Comparison of ENCODE assay signal across 6 mouse cellular contexts in genomic region chr11:23359687-23360235, GRCm38 (mm10). TPM values are rescaled to one million over a fixed set of nuclear protein-coding genes. Genes with fewer than 3 reads are reported as not detected.
DNase-seq lines count a peak whose midpoint lies in the region; ATAC-seq and TF ChIP-seq lines count a peak whose summit lies in the region.
"Not testable (repeated sequence)": the region's sequence is repeated elsewhere in the genome, so short reads cannot be mapped to it uniquely, and the experiment has no call there.

No protein-coding gene starts in this region.

- not testable (repeated sequence) for H3K9ac ChIP-seq in MEL (ENCODE audit: control insufficient read depth, low read depth, low read length, poor library complexity, severe bottlenecking); heart, embryonic 12.5 days; heart, embryonic 16.5 days (ENCODE audit: low read length); liver, embryonic 12.5 days

- H3K27me3 ChIP-seq in MEL (ENCODE audit: control insufficient read depth in 1 of 2, insufficient read depth in 2 of 2, low read length in 2 of 2); heart, embryonic 10.5 days (ENCODE audit: insufficient read depth, poor library complexity, severe bottlenecking); heart, embryonic 12.5 days (replicated peaks); heart, embryonic 16.5 days (ENCODE audit: control insufficient read depth, insufficient read depth, low read length); liver, embryonic 12.5 days (replicated peaks): not testable (repeated sequence)

- H3K4me1 ChIP-seq in MEL (ENCODE audit: control insufficient read depth in 1 of 2, insufficient read depth in 2 of 2, low read length in 2 of 2); heart, embryonic 10.5 days; heart, embryonic 12.5 days (replicated peaks); heart, embryonic 16.5 days (ENCODE audit: control insufficient read depth, insufficient read depth, low read length); liver, embryonic 12.5 days: not testable (repeated sequence)

- TF ChIP-seq CTCF in MEL (IDR thresholded peaks at IDR 0.05 in 2 of 3, conservative IDR thresholded peaks at IDR 0.05 in 1 of 3; ENCODE audit: control insufficient read depth in 1 of 3, insufficient read depth in 1 of 3, low read depth in 2 of 3, low read length in 3 of 3, poor library complexity in 1 of 3, severe bottlenecking in 1 of 3), result not testable (repeated sequence)

- not testable (repeated sequence) for H3K4me2 ChIP-seq in heart, embryonic 12.5 days; heart, embryonic 16.5 days (ENCODE audit: low read depth, low read length); liver, embryonic 12.5 days

- 22% methylated on average over 1 of the region's 1 CpGs for WGBS in heart, embryonic 10.5 days
- 10% methylated on average over 1 of the region's 1 CpGs for WGBS in heart, embryonic 12.5 days
- WGBS in heart, embryonic 16.5 days, result 18% methylated on average over 1 of the region's 1 CpGs
- 44% methylated on average over 1 of the region's 1 CpGs for whole genome bisulfite sequencing in liver, embryonic 12.5 days (ENCODE audit: insufficient replicate concordance)

- H3K27ac ChIP-seq in MEL (ENCODE audit: control insufficient read depth, low read depth, low read length); heart, embryonic 10.5 days; liver, embryonic 12.5 days: not testable (repeated sequence)
- H3K27ac ChIP-seq in heart, embryonic 12.5 days (ENCODE audit: poor library complexity, severe bottlenecking), result peak overlapping the region; percentile 54; the same call in 1 of the 2 replicates
- H3K27ac ChIP-seq in heart, embryonic 16.5 days (ENCODE audit: low read length), result peak overlapping the region; percentile 53

- not testable (repeated sequence) for ATAC-seq in heart, embryonic 12.5 days (ENCODE audit: insufficient number of reproducible peaks, low FRiP score); heart, embryonic 16.5 days (replicated peaks; ENCODE audit: extremely low read depth, insufficient read depth, low FRiP score)
- ATAC-seq in liver, embryonic 12.5 days, result 0 out of 2 replicates have a peak, but pooled peaks have one; percentile 40
- ATAC-seq in megakaryocyte progenitor cell, adult 5-6 weeks (replicated peaks; ENCODE audit: poor library complexity), result peak; percentile 42

- peaks cover 5 to 50% of the 10 kb centered on the region in 2 experiments for H3K36me3 ChIP-seq in MEL (ENCODE audit: control insufficient read depth in 1 of 2, insufficient read depth in 2 of 2, low read length in 2 of 2)
- peaks cover 50% of the 10 kb centered on the region for H3K36me3 ChIP-seq in heart, embryonic 10.5 days
- H3K36me3 ChIP-seq in heart, embryonic 12.5 days, result peaks cover 41% of the 10 kb centered on the region
- peaks cover 25% of the 10 kb centered on the region for H3K36me3 ChIP-seq in heart, embryonic 16.5 days (ENCODE audit: control insufficient read depth, insufficient read depth)
- peaks cover 57% of the 10 kb centered on the region for H3K36me3 ChIP-seq in liver, embryonic 12.5 days

- H3K9me3 ChIP-seq in MEL (replicated peaks; ENCODE audit: insufficient read depth, low read length); heart, embryonic 10.5 days; heart, embryonic 12.5 days (replicated peaks); heart, embryonic 16.5 days (replicated peaks; ENCODE audit: control insufficient read depth, low read length); liver, embryonic 12.5 days (replicated peaks): not testable (repeated sequence)

- not testable (repeated sequence) for TF ChIP-seq POLR2A in MEL (IDR thresholded peaks at IDR 0.05; ENCODE audit: control insufficient read depth in 1 of 2, insufficient read depth in 1 of 2, low read depth in 1 of 2, low read length in 2 of 2, poor library complexity in 1 of 2)

- not testable (repeated sequence) for H3K4me3 ChIP-seq in MEL (ENCODE audit: control insufficient read depth in 1 of 2, insufficient read depth in 1 of 2, low read depth in 2 of 2, low read length in 2 of 2); heart, embryonic 10.5 days; heart, embryonic 12.5 days; heart, embryonic 16.5 days (ENCODE audit: low read length); liver, embryonic 12.5 days

- not testable (repeated sequence) for H3K79me2 ChIP-seq in MEL (ENCODE audit: control insufficient read depth, insufficient read depth, low read length, poor library complexity)

- TF ChIP-seq RAD21 in MEL (IDR thresholded peaks at IDR 0.05; ENCODE audit: low read depth, low read length), result not testable (repeated sequence)

- DNase-seq in MEL (ENCODE audit: low read depth, low spot score), result peak; percentile 63
- DNase-seq in heart, embryonic 10.5 days (ENCODE audit: low spot score), result peak; percentile 77

- TF ChIP-seq EP300 in MEL (IDR thresholded peaks at IDR 0.05; ENCODE audit: low read depth in 1 of 2, low read length in 2 of 2), result peak; percentile 9 to 33; a peak in 1 of 4 replicates

TF ChIP-seq in MEL, 35 proteins besides CTCF, POLR2A, EP300 and RAD21:
- 0 out of 2 replicates have a peak, but pooled peaks have one; percentile 24 for TF ChIP-seq MXI1 (IDR thresholded peaks at IDR 0.05; ENCODE audit: low read depth, low read length)
- TF ChIP-seq TBP (IDR thresholded peaks at IDR 0.05; ENCODE audit: low read depth, low read length), result peak; percentile 92
TF ChIP-seq in MEL: peak in this region for 2; not testable (repeated sequence) for 33.

RNA-seq across cellular contexts. Expression of gene Usp34, which starts 53.1 kb away (rescaled TPM):
- total RNA-seq in MEL (2012; rRNA removed), result 30.4 and 36.8 TPM in 2 replicates
- polyA plus RNA-seq in MEL (2012; ENCODE audit: insufficient read depth in 1 of 2, insufficient read length in 2 of 2, low read depth in 1 of 2, low replicate concordance in 2 of 2, missing spikeins in 1 of 2), result 10 to 100 TPM; 34.9 to 36.6 TPM
- 17.8 and 20.8 TPM in 2 replicates for polyA plus RNA-seq in heart, embryonic 10.5 days (2016; fragmentation: Nextera tagmentation; extraction: Ambion mirVana)
- polyA plus RNA-seq in heart, embryonic 12.5 days (2016; fragmentation: Nextera tagmentation; extraction: Ambion mirVana), result 19.2 and 24.3 TPM in 2 replicates
- polyA plus RNA-seq in heart, embryonic 16.5 days (2015; fragmentation: Nextera tagmentation; extraction: Ambion mirVana), result 12.8 and 13.1 TPM in 2 replicates
- 10.7 and 14.4 TPM in 2 replicates for polyA plus RNA-seq in liver, embryonic 12.5 days (2016; fragmentation: Nextera tagmentation; extraction: Ambion mirVana)
- total RNA-seq in megakaryocyte progenitor cell, adult 5-6 weeks (2015), result 62.5 and 67.2 TPM in 2 replicates
- 34.1 and 48.3 TPM in 2 replicates for total RNA-seq in megakaryocyte progenitor cell, adult 5-6 weeks (2017)
